Mouse (Mus musculus): ENCODE data around the gene Casc3.
A peak's percentile ranks its signal among the peaks of the same experiment; 100 is the strongest.

DNA sequence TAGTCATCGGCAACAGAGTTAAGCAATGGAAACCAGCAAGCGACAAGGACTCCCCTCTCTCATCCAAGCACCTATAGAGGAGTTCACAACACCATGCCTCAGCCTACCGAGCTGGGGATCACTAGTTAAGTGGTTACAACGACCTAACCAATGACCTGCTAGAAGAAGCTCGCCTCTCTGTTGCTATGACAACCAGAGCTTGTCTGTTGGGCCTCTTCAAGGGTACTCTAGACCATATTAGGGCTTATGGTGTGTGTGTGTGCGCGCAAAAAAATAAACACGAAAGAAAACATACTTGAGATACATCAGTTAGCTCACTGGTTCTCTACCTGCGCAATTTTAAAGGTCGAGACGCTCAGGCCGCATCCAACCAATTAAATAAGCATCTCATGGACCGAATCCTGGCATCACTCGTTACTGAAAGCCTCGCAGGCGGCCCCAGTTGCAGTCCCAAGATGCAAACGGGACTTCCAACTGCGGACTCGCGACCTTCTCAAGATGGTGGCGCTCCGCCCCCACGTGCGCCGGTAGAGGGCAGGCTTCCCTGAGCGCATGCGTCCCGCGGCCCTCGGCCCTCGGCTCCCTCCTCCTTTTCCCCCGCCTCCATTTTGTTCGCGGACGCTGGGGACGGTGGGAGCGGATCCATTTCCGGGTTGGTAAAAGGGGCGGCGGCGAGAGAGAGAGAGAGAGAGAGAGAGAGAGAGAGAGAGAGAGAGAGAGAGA, 58.5 kb downstream of the Casc3 start, which contains the start of gene Wipf2:
- peak; percentile 98 for TF ChIP-seq POLR2A (IDR thresholded peaks at IDR 0.05; ENCODE audit: low read depth, low read length)
- TF ChIP-seq MEF2A (IDR thresholded peaks at IDR 0.05; ENCODE audit: borderline replicate concordance, low read depth, low read length), result peak; percentile 76
- peak; percentile 87 for TF ChIP-seq HCFC1 (IDR thresholded peaks at IDR 0.05; ENCODE audit: low read depth, low read length)
- peak in 1 of 2 experiments; percentile 62; a peak in 2 of 4 replicates for TF ChIP-seq CTCF (conservative IDR thresholded peaks at IDR 0.05 in 1 of 2, IDR thresholded peaks at IDR 0.05 in 1 of 2; ENCODE audit: low read depth in 2 of 2, low read length in 2 of 2)
- TF ChIP-seq MXI1 (IDR thresholded peaks at IDR 0.05; ENCODE audit: low read depth, low read length), result peak; percentile 91
- no peak for TF ChIP-seq GABPA (IDR thresholded peaks at IDR 0.05; ENCODE audit: insufficient replicate concordance, low read depth, low read length)

Measured in CH12.LX (cell line).